Mouse (Mus musculus) 3T3-L1 (cell line): Measurements from ENCODE around the gene Cabin1.
A peak's percentile ranks its signal among the peaks of the same experiment; 100 is the strongest.

Experiments used
- DNase-seq: peaks from one replicate; pipeline ENCODE4 v3.0.0-alpha.2; 2015; ENCODE audit warnings: low read depth, low spot score

The Cabin1 gene

GRCm38 (mm10) chr10:75636084-75636786, 127.9 kb downstream of the Cabin1 start:
- no peak for DNase-seq

GRCm38 (mm10) chr10:75635693-75636055, 128.5 kb downstream of the Cabin1 start:
- DNase-seq: peak; percentile 88

GRCm38 (mm10) chr10:75635019-75635692, 129.0 kb downstream of the Cabin1 start:
- DNase-seq: no peak

DNA sequence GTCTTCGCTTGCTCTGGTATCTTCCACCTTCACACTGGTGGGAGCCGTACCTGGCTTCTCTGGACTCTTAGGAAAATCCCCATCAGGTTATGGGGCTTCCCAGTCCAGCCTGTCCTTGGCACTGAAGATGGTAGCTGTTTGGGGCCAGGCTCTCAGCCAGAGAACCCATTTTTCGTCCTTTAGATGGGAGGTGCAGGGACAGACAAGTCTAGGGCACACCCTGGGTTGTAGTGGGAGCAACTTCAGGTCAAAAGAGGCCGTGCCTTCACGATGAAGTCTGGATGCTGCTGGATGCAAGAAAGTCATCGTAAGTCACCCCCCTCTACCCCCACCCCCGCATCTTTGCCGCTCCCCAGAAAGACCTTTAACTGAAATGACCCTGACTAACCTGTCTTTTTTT, 129.5 kb downstream of the Cabin1 start:
- DNase-seq: no peak

DNA sequence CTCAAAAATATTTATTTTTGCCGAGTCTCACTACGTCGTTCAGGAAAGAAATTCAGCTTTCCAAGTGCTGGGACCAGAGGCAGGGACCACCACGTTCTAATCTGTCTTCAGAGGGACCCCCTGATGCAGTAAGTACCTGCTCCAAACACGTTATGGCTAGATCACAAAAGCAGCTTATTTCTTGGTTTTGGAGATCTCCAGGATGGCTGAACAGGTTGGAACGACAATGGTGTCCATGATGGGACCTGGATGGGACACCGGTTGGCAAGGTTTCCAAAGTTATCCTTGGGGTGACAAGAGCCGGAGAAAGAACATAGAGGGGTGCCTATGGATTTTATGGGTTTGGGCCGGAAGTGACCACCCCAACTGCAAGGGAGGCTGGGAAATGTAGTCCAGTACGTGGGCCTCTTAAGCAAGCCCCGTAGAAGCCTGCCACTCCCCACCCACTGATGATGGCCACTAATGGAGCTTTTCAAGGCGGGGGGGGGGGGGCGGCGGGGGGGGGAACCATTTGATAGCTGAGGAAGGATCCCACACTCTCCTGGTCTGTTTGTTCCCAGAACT, 130.5 kb downstream of the Cabin1 start:
- DNase-seq: no peak

- DNase-seq: no peak
Measured at GRCm38 (mm10) chr10:75633048-75633447, 131.1 kb downstream of the Cabin1 start.

DNA sequence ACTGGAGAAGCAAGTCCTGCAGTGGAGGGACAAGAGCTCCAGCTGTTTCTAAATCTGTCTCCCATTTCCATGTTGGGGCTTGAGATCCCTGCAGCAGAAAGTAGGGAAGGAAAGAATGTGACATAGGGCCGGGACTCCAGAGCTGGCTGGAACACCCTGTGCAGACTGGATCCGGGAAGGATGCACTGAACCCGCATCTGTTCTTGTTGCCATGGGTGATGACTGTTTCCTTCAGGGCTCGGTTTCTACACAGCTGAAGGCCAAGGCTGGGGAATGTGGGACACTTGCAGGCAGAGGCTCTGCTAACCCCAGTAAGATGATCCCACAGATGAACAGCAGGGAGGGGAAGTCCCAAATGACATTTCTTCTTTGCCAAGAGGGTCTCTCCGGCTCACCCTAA, 131.5 kb downstream of the Cabin1 start:
- no peak for DNase-seq

DNA sequence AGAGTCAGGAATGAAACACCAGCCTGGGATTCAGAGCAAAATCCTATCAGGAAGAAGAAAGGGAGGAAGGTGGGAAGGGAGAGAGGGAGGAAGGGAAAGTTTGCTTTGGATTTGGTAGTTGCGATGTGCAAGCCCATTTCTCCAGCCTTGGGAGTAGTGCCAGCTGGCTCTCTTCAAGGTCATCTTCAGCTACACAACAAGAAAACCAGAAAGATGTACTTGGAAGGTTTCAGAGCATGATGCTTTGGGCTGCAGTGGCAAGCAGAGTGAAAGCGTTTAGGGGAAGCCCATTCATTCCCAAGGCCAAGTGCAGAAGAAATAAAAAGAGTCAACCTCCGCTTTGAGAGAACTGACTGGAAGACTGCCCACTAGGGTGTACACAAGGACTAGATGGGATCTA, 136.7 kb downstream of the Cabin1 start:
- no peak for DNase-seq

DNA sequence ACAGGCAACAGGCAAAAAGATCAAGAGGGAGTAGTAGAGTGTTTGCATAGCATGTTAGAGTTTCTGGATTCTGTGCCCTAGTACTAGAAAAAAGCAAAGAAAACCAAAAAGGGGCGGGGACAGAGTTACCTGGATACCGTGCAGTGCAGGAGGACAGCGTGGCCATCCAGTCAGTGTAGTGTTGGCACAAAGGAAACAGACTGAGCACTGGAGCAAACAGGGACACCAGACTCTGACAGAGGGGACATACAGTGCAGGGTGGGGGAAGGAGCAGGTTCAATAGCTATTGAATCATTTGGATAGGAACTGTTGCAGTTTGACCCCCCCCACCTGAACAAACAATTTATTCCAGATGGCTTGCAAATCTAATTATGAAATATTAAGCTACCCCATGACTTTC, 137.2 kb downstream of the Cabin1 start:
- no peak for DNase-seq

DNA sequence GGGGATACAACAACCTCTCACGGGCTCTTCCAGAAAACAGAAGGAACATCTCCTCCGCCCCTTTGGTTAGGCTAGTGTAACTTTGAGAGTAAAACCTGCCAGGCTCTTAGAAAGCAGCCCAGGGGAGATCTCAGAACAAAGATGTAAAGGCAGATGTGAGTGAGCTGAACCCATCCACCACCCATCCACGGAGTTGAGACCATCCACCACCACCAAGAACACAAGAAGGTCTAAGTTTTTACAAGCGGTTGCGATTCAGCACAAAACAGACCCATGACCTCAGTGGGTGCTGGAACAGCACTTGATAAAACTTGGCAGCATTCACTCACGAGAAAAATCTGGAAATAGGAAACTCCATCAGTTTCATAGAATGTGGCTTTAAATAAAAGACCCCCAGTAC, 138.2 kb downstream of the Cabin1 start:
- no peak for DNase-seq

DNA sequence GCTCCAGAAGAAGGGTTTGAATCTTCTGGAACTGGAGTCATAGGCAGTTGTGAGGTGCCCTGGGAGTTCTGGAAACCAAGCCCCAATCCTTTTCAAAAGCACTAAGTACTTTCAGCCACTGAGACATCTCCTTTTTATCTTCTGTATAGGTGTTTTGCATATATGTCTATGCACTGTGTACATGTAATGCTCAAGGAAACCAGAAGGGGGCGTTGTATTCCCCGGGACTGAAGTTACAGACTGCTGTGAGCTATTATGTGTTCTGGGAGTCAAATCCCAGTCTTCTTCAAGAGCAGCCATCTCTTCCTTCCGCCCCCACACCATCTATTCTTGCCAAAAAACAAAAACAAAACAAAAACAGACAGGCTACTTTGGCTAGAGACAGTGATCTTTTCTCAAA, 143.3 kb downstream of the Cabin1 start:
- no peak for DNase-seq

- no peak for DNase-seq
Measured at GRCm38 (mm10) chr10:75616044-75616443, 148.1 kb downstream of the Cabin1 start.

- no peak for DNase-seq
Measured at GRCm38 (mm10) chr10:75610486-75610885, 153.7 kb downstream of the Cabin1 start.

DNA sequence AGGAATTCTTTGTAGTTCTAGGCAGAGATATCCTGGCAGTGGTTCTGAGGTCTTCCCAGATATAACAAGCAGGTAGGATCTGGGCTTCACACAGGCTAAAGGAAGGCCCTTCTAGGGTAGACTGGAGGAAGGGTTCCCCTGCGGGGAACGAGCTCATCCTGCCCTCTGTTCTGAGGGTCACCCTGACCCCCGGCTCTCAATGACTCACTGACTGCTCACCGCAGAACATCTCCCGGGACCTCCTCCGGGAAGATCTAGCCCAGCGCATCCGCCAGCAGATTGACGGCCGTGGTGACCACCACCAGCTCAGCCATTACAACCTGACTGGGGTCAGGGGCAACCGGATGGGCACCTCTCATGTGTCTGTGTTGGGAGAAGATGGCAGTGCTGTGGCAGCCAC, 155.2 kb downstream of the Cabin1 start:
- DNase-seq: no peak

GRCm38 (mm10) chr10:75607253-75607652, 156.9 kb downstream of the Cabin1 start:
- DNase-seq: no peak

- DNase-seq: no peak
Measured at GRCm38 (mm10) chr10:75605162-75605846, 158.8 kb downstream of the Cabin1 start.

- DNase-seq: no peak
Measured at GRCm38 (mm10) chr10:75600189-75600730, 163.9 kb downstream of the Cabin1 start.
